Mouse (Mus musculus): ENCODE data around the gene Rhno1.
A peak's percentile ranks its signal among the peaks of the same experiment; 100 is the strongest.
"Not testable (repeated sequence)": the region's sequence is repeated elsewhere in the genome, so short reads cannot be mapped to it uniquely, and the experiment has no call there.

The Rhno1 gene

DNA sequence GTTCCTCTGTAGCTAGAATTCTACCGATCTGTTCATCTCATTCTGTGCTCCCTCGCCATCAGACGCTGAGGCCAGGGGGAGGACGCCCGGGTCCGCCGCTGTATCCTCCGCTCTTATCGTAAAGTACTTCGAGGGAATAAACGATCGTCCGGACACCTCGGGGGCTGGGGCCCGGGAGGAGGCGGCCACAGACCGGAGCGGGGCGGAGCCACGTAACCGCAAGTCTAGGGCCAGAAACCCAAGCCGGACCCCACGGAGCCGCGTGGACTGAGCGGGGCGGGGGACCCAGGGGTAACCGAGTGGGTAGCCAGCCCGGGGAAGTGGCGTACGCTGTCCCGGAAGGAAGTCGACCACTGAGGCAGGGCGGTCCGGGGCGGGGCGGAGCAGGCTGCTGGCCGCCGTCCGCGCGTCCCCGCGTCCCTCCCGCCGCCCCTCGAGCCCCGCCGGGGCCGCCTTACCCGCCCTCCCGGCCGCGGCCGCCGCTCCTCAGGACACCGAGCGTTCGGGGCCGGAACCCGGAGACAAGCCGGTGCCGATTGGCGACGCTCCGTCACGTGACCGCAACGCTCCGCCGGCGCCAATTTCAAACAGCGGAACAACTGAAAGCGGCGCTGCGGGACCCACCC is at the start of gene Rhno1, which contains the start of gene Foxm1:
Gene Rhno1, minus strand, starts transcription at position 531 of the 626 bp plus-strand sequence.
Gene Foxm1, plus strand, starts transcription at position 587 of the 626 bp plus-strand sequence.
- peak; percentile 55 to 86 for DNase-seq (ENCODE audit: low spot score in 2 of 2)

DNA sequence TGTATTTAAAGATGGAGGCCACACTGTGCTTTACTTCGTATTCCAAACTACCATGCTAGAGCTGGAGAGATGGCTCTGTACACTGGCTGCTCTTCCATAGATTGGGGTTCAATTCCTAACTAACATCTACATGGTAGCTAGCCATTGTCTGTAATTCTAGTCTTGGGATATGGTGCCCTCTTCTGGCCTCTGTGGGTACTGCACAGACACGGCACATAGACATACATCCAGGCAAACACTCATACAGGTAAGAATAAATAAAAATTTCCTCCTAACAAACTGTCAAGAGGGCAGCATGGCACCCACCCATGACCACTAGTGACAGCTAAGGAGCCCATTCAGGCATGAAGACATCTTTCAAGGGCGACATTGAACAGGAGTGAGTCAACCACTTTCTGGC is 48.4 kb upstream of the Rhno1 start:
- DNase-seq (ENCODE audit: low spot score in 2 of 2) = peak; percentile 70 to 81

DNA sequence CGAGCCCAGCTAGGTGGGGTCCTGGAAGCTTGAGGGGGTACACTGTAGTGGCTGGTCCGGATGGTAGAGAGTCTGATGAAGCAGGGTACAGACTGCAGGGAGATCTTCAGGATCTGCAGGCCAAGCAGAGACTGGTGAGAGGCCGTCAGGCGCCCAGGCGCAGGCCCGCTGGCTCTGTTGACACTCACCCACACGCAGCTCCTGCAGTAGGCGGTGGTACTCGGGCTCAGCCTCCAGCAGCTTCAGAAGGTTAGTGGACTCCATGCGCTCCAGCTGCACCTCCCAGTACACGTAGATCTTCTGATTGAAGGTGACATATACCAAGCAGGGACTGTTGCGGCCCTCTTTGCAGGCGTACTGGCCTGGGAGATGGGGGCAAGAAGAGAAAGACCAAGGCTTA is 47.6 kb upstream of the Rhno1 start:
- DNase-seq (ENCODE audit: low spot score in 2 of 2) = no peak

DNA sequence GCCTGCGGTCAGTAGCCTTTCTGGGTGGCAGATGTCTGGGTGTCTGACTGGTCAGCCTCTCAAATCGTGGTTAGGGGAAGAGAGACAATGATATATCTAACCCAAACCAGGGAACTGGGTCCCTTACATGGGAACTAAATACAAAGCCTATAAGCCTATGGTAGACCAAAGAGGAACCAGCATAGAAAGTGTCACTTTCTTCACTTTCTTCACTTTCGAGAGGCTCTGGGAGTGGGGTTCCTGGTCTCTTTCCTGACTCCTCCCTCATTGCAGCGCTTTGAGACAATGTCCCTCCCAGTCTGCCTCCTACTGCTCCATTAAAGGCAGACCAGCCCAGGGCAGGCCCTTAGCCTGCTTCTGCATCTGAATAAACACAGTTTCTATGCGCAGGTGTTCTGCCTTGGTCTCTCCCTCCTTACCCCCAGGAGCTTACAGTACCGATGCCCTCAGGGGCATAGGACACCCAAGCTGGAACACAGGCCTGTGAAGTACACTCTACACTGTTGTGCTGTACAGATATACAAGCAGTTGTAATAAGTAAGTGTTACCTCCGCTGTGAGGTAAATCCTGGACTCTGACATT is 45.9 kb upstream of the Rhno1 start:
- no peak for DNase-seq (ENCODE audit: low spot score in 2 of 2)

DNA sequence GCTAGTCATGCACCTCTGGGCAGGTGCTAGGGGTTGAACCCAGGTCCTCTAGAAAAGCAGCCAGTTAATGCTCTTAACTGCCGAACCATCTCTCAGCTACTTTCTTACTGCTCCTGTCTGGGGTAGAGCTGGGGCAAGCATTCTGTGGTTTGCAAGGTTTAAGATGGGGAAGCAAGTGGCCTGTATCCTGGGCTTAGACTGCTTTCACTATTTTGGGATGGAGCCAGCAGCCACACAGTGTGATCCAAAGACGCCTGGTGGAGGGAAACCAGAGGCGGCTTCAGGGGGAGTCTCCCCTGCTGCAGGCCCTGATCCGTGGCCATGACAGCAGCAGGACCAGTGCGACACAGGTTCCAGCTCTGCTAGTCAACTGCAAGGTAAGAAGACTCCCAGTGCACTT is 42.0 kb upstream of the Rhno1 start:
- DNase-seq (ENCODE audit: low spot score in 2 of 2) = no peak

DNA sequence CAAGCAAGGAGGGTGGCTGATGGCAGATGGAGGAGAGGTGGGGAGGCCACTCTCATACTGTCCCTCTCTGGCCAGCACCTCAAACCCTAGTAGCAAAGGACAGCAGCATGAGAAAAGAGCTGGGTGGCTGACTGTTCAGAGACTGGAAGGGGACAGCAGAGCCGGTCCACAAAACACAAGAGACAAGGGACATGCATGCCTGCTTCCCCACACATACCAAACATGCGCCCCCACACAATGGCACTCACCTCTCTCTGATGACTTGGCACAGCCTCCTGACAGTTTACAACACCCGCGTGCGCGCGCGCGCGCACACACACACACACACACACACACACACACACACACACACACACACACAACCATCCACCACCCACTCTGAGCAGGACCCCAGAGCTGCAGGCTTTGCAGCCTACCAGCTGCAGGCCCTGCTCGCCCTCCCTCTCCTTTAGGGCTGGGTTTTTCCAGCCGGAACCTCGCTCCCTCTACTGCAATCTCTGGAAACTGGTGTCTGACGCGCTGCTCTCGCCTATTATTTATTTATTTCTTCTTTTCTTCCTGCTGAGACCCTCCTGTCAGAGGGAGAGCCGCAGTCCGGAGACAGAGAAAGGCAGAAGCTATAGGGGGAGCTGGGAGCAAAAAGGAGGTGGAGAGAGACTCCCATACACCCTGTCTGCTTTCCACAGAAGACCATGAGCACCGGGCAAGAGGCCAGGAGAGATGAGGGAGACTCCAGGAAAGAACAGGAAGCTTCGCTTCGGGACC is 36.9 kb upstream of the Rhno1 start:
- peak in 1 of 2 experiments; percentile 38 for DNase-seq (ENCODE audit: low spot score in 2 of 2)

DNA sequence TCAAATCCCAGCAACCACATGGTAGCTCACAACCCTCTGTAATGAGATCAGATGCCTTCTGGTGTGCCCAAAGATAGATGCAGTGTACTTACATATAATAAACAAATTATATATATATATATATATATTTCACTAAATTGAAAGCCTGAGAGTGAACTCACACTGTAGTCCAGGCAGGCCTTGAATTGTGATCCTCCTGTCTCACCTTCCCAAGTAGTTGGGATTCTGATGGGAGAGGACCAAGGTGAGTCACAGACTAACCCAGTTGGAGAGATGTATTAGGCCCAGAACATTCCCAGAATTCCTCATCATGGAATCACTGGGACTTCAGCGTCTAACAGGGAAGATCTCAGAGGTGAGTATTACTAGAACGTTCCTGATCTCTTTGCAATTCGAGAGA is 36.3 kb upstream of the Rhno1 start, which contains the start of gene Nrip2:
Gene Nrip2, plus strand, starts transcription at position 301 of the 400 bp plus-strand sequence.
- DNase-seq (ENCODE audit: low spot score in 2 of 2) = no peak

DNA sequence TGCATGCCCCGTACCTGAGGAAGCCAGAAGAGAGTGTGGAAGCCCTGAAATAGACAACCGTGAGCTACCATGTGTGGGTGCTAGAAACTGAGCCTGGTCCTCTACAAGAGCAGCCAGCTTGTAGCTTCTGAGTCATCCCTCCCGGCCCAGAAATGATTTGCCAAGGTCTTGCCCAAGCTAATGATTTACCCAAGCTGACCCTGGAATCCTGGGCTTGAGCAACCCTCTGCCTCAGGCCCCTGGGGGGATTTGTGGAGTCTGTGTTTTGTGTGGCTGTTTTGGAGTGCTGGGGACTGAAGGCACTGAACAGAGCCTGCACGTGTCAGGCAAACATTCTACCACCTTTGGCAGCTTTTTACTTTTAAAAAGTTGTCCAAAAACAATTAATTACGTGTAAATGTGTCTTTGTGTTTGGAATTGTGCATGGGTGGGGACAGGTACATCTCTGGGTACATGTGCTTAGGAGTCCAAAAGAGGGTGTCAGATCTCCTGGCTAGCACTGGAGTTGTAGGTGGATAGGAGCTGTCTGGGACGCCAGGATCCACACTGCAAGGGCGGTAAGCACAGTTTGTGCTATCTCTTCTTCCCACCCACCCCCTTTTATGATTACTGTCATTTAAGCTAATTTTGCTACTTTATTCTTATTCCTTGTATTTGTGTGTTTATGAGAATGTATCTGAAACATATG is 35.0 kb upstream of the Rhno1 start:
- DNase-seq (ENCODE audit: low spot score in 2 of 2) = no peak

DNA sequence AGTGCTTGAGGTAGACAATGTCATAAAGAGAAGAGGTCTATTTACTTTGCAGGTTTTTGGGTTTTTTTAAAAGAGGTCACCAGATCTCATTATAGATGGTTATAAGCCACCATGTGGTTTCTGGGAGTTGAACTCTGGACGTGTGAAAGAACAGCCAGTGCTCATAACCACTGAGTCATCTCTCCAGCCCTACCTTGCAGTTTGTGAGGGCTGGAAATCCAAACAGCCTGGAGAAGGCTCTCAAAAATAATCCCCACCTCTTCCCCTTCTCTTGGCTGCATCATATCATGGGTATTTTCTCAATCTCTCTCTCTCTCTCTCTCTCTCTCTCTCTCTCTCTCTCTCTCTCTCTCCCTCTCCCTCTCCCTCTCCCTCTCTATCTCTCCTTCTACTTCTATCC is 28.0 kb upstream of the Rhno1 start:
- DNase-seq (ENCODE audit: low spot score in 2 of 2) = no peak

DNA sequence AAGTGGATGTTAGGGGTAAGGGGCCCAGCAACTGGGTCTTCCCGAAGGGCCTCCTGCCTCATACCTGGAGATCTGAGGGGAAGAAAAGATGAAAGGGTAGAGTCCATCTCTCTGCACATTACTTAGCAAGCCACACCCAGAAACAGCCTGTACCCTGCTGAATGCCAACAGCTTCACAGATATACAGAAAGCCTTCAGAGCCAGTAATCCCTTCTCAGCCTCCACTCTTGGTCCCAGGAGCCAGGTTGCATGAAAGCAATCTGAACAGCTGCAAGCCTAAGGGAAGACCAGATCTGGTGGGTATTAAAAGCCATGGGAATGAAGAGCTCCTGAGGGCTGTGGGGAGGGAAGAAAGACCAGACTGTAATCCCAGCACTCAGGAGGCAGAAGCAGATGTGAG is 26.5 kb upstream of the Rhno1 start:
- DNase-seq (ENCODE audit: low spot score in 2 of 2) = no peak

DNA sequence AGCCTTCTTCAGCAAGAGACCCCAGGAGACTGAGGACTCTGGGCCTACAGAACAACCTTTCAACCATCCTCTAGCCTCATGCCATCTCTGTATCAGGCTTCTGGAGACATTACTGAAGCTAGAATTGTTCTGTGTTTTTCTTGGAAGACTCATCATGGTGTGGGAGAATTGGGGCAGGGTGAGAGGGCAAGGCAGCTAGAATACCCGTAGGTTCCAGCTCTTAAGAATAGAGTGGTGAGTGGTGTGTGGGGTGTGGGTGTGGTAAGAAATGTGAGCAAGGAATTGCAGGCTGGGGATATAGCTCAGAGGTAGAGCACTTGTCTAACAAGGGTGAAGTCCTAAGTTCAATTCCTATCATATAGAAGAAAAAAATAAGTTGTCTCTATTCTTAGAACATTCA is 22.3 kb upstream of the Rhno1 start:
- no peak for DNase-seq (ENCODE audit: low spot score in 2 of 2)

DNA sequence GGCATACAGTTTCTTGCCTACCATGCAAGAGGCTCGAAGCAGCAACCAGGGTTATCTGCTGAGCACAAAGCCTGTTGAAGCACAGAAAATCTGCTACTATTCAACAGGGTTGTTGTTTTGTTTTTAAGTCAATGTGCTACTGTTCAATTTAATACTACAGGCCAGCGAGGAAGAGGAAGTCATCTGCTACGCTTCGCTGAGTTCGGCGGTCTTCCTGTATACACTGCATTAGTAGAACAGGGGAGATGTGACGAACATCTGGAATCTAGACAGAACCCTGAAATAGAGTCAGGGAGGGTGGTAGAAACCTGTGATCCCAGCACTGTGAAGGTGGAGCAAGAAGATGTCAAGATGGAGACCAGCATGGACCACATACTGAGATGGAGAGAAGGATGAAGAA is 21.0 kb upstream of the Rhno1 start:
- no peak for DNase-seq (ENCODE audit: low spot score in 2 of 2)

DNA sequence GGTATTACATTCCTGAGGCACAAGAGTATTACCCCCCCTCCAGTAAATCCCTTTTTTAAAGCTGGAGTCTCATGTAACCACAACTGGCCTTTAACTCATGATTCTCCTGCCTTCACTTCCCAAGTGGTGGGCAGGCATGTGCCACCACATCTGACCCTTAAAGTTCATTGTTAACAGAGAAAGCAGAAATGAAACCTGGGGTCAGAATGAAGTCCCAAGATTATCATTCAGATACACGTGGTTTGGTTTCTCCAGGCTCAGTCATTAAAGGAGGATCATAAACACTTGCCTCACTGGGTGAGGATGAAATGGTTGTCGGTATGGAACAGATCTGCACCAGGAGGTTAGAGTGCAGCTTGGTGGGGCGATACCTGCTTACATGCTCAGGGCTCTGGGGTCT is 18.5 kb upstream of the Rhno1 start:
- DNase-seq (ENCODE audit: low spot score in 2 of 2) = no peak

DNA sequence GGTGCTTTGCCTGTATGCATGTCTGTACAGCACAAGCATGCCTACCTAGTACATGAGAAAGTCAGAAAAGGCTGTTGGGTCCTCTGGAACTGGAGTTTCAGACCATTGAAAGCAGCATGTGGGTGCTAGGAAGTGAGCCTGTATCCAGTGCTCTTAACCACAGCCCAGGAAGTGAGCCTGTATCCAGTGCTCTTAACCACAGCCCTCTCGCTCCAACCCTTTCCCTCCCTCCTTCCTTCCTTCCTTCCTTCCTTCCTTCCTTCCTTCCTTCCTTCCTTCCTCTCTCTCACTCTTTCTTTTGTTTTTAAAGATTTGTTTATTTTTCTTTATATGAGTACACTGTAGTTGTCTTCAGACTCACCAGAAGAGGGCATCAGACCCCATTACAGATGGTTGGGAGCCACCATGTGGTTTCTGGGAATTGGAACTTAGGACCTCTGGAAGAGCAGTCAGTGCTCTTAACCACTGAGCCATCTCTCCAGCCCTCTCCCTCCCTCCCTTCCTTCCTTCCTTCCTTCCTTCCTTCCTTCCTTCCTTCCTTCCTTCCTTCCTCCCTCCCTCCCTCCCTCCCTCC is 18.0 kb upstream of the Rhno1 start:
- not testable (repeated sequence) for DNase-seq (ENCODE audit: low spot score in 2 of 2)

DNA sequence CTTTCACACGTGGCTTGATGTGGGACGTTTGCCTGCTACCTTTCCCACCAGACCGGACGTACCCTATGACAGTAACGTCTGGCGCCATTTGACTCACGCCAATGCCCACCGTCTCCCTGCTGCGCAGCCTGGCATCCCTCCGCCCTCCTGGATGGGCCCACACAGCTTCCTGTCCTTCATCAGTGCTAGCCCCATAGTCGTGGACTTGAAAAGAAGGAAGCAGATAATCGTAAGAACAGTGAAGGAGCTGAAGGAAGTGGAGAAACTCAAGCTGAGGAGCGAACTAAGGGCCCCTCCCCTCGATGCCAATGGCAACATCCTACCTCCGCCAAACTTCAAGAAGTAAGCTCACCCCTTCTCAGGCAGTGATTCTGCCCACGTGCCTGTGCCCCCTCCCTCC is 16.9 kb upstream of the Rhno1 start:
- DNase-seq (ENCODE audit: low spot score in 2 of 2) = no peak

DNA sequence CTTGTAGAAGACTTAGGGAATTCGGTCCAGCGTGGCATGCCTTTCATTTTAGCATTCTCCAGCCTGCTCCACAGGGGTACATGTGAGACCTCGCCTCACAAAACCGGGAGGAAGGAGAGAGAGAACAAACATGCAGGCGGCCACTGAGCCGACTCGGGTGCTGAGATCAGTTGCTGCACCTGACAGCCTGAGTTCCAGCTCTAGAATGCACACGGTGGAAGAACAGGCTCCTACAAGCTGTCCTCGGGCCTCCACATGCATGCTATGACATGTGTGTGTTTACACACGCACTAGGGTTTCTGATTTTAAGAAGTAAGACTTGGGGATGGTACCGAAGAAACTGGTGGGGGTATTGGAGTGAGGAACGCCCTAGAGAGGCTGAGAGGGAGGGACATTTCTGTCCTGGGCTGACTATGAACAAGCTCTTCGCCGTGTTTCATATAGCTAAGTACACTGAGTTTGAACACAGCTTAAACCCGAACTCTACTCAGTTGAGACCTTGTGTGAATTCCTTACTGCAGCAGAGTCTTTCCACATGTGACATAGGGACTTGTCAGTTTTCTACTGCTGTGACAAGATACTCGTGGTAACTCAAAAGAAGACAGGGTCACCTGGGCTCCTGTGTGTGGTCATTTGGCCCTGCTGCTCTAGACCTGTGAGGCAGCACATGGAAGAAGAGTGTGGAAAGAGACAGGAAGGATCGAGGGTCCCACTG is 13.8 kb upstream of the Rhno1 start:
- no peak for DNase-seq (ENCODE audit: low spot score in 2 of 2)

DNA sequence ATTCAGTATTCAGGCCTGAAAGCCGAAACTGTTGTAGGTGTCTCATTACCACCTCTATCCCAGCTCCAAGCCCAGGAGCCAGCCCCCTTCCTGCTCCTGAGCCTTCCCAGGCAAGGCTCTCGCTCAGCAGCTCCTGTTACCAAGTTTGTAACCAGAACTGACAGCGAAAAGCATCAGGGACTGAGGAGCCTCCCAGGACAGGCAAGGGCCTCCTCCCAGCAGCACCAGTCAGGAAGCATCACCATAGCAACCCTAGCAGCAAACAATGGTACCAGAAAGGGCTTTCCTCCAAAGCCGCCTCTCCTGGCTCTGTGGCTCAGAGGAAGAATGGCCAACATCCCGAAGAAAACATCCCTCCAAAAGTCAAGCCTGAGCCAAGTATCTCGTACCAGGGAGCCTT is 12.5 kb upstream of the Rhno1 start, which contains the start of the genes Tex52 and Gm44596:
Gene Tex52, plus strand, starts transcription at position 265 of the 400 bp plus-strand sequence.
Gene Gm44596, plus strand, starts transcription at position 312 of the 400 bp plus-strand sequence.
- no peak for DNase-seq (ENCODE audit: low spot score in 2 of 2)

DNA sequence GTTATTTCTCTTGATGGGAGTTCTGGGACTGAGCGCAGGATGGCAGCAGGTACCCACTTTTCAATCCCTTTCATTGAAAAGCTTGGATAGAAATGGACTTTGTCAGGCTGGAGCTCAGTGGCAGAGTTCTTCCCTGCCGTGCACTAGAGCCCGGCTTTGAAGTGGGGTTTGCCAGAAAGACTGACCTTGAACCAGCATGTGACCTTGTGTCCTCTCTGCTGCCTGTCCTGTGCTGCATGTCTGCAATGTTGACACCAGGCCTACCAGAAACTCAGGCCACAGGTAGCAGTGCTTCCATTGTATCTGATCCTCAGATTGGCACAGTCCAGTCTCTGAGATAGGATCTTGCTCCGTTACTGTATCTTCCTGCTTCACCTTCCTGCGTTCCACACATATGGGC is 7.3 kb upstream of the Rhno1 start:
- no peak for DNase-seq (ENCODE audit: low spot score in 2 of 2)

DNA sequence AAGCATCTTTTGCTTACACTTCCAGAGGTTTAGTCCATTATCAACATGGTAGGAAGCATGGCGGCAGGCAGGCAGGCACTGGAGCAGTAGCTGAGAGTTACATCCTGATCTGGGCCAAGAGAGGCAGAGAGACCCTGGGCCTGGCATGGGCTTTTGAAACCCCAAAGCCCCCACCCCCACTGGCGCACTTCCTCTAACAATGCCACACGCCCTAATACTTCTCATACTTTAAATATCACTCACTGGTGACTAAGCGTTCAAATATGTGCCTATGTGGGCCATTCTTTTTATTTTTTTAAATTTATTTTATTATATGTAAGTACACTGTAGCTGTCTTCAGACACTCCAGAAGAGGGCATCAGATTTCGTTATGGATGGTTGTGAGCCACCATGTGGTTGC is 3.8 kb upstream of the Rhno1 start:
- DNase-seq (ENCODE audit: low spot score in 2 of 2) = no peak

DNA sequence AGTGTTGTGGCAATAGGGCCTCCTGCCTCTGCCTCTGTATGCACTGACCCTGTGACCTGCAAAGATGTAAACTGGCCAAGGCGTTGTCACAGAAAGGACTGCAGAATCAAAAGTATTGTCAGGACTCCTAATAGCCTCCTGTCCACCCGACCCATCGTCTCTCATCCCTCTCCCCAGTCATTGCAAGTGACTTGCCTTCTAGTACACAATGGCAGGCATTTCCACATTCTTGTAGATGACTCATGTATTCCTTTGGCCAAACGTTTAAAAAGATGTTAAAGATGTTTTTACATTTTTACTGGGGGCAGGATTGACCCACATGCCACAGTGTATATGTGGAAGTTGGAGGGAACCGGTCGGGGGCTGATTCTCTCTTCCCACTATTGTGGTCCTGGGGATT is 2.0 kb upstream of the Rhno1 start:
- no peak for DNase-seq (ENCODE audit: low spot score in 2 of 2)
